Mouse (Mus musculus): ENCODE measurements around the gene Syngap1. TPM values are rescaled to one million over a fixed set of nuclear protein-coding genes. Genes with fewer than 3 reads are reported as not detected.
A peak's percentile ranks its signal among the peaks of the same experiment; 100 is the strongest.
"Not testable (repeated sequence)": the region's sequence is repeated elsewhere in the genome, so short reads cannot be mapped to it uniquely, and the experiment has no call there.

Syngap1 gene
- total and polyA plus RNA-seq, 2 experiments from 2014 or later: 5.3 to 74.2 TPM

- 69% methylated on average over 7 of the region's 7 CpGs for WGBS
- peak; percentile 58 for TF ChIP-seq CTCF (IDR thresholded peaks at IDR 0.05; ENCODE audit: low read depth)
- H3K27me3 ChIP-seq (ENCODE audit: insufficient read depth, low read length); H3K4me3 ChIP-seq (ENCODE audit: low read length); H3K9me3 ChIP-seq (ENCODE audit: low read length); H3K9ac ChIP-seq (replicated peaks; ENCODE audit: low read length); H3K36me3 ChIP-seq (ENCODE audit: insufficient read depth, low read length); H3K4me2 ChIP-seq (ENCODE audit: low read depth, low read length); H3K4me1 ChIP-seq (ENCODE audit: insufficient read depth, low read length): not testable (repeated sequence)
- 0 out of 2 replicates have a peak, but pooled peaks have one; percentile 11 for ATAC-seq
- H3K27ac ChIP-seq: peak overlapping the region; percentile 78; the same call in 1 of the 2 replicates
- peak; percentile 56 for DNase-seq (ENCODE audit: low spot score)
These were observed 9.3 kb upstream of the Syngap1 start for GRCm38 (mm10) chr17:26931795-26932194.

GRCm38 (mm10) chr17:26932839-26933398, 8.1 kb upstream of the Syngap1 start, which contains the start of gene Phf1:
TSS of gene Phf1 (plus strand) at chr17:26933052.
- peaks cover 4% of the 10 kb centered on the region for H3K36me3 ChIP-seq (ENCODE audit: insufficient read depth, low read length)
- 0% methylated on average over 35 of the region's 43 CpGs for WGBS
- no peaks in the 10 kb centered on the region for H3K9me3 ChIP-seq (ENCODE audit: low read length)
- no peaks in the 10 kb centered on the region for H3K27me3 ChIP-seq (ENCODE audit: insufficient read depth, low read length)
- H3K4me2 ChIP-seq (ENCODE audit: low read depth, low read length): peak within 1 kb of the TSS; percentile 80
- H3K4me1 ChIP-seq (ENCODE audit: insufficient read depth, low read length): peaks cover 12% of the 10 kb centered on the region; the same call in 1 of the 2 replicates
- H3K27ac ChIP-seq: peak within 1 kb of the TSS; percentile 78
- peak within 1 kb of the TSS; percentile 82 for H3K9ac ChIP-seq (replicated peaks; ENCODE audit: low read length)
- ATAC-seq (peak; percentile 88), DNase-seq (ENCODE audit: low spot score) (peak; percentile 94)
- H3K4me3 ChIP-seq (ENCODE audit: low read length): peak within 1 kb of the TSS; percentile 72
- TF ChIP-seq CTCF (IDR thresholded peaks at IDR 0.05; ENCODE audit: low read depth): no peak

GRCm38 (mm10) chr17:26933419-26933818, 7.6 kb upstream of the Syngap1 start:
- Histone ChIP-seq H3K4me1 (ENCODE audit: insufficient read depth, low read length) (peaks cover 17% of the 10 kb centered on the region; the same call in 1 of the 2 replicates), H3K9ac (replicated peaks; ENCODE audit: low read length) (peak overlapping the region; percentile 82), H3K4me3 (ENCODE audit: low read length) (peak overlapping the region; percentile 72), H3K9me3 (ENCODE audit: low read length) (no peaks in the 10 kb centered on the region), H3K27ac (peak overlapping the region; percentile 78), H3K36me3 (ENCODE audit: insufficient read depth, low read length) (peaks cover 4% of the 10 kb centered on the region), H3K4me2 (ENCODE audit: low read depth, low read length) (peak overlapping the region; percentile 80), H3K27me3 (ENCODE audit: insufficient read depth, low read length) (no peaks in the 10 kb centered on the region)
- no peak for DNase-seq (ENCODE audit: low spot score)
- 11% methylated on average over 13 of the region's 13 CpGs for WGBS
- TF ChIP-seq CTCF (IDR thresholded peaks at IDR 0.05; ENCODE audit: low read depth): no peak
- peak; percentile 39 for ATAC-seq

GRCm38 (mm10) chr17:26933885-26934827, 6.9 kb upstream of the Syngap1 start:
- H3K4me1 ChIP-seq (ENCODE audit: insufficient read depth, low read length): peaks cover 21% of the 10 kb centered on the region; the same call in 1 of the 2 replicates
- H3K9me3 ChIP-seq (ENCODE audit: low read length): no peaks in the 10 kb centered on the region
- H3K4me3 ChIP-seq (ENCODE audit: low read length): peak overlapping the region; percentile 72
- ATAC-seq: no peak
- no peak for TF ChIP-seq CTCF (IDR thresholded peaks at IDR 0.05; ENCODE audit: low read depth)
- no peaks in the 10 kb centered on the region for H3K27me3 ChIP-seq (ENCODE audit: insufficient read depth, low read length)
- H3K27ac ChIP-seq: no peak overlapping the region
- WGBS: 80% methylated on average over 16 of the region's 16 CpGs
- no peak for DNase-seq (ENCODE audit: low spot score)
- peak overlapping the region; percentile 80 for H3K4me2 ChIP-seq (ENCODE audit: low read depth, low read length)
- H3K36me3 ChIP-seq (ENCODE audit: insufficient read depth, low read length): peaks cover 4% of the 10 kb centered on the region
- H3K9ac ChIP-seq (replicated peaks; ENCODE audit: low read length): peak overlapping the region; percentile 82

GRCm38 (mm10) chr17:26935027-26935426, 6.0 kb upstream of the Syngap1 start:
- Histone ChIP-seq H3K9me3 (ENCODE audit: low read length) (no peaks in the 10 kb centered on the region), H3K27me3 (ENCODE audit: insufficient read depth, low read length) (no peaks in the 10 kb centered on the region), H3K27ac (no peak overlapping the region), H3K4me2 (ENCODE audit: low read depth, low read length) (no peak overlapping the region), H3K4me3 (ENCODE audit: low read length) (no peak overlapping the region), H3K36me3 (ENCODE audit: insufficient read depth, low read length) (peaks cover 4% of the 10 kb centered on the region), H3K4me1 (ENCODE audit: insufficient read depth, low read length) (peaks cover 21% of the 10 kb centered on the region; the same call in 1 of the 2 replicates), H3K9ac (replicated peaks; ENCODE audit: low read length) (no peak overlapping the region)
- DNase-seq (ENCODE audit: low spot score) (no peak), ATAC-seq (no peak)
- TF ChIP-seq CTCF (IDR thresholded peaks at IDR 0.05; ENCODE audit: low read depth): no peak
- WGBS: 92% methylated on average over 9 of the region's 9 CpGs

- Histone ChIP-seq H3K4me3 (ENCODE audit: low read length) (no peak overlapping the region), H3K4me2 (ENCODE audit: low read depth, low read length) (no peak overlapping the region), H3K27ac (no peak overlapping the region), H3K4me1 (ENCODE audit: insufficient read depth, low read length) (peaks cover 27% of the 10 kb centered on the region; the same call in 1 of the 2 replicates), H3K27me3 (ENCODE audit: insufficient read depth, low read length) (no peaks in the 10 kb centered on the region), H3K9ac (replicated peaks; ENCODE audit: low read length) (no peak overlapping the region), H3K36me3 (ENCODE audit: insufficient read depth, low read length) (peaks cover 4% of the 10 kb centered on the region), H3K9me3 (ENCODE audit: low read length) (no peaks in the 10 kb centered on the region)
- 80% methylated on average over 12 of the region's 12 CpGs for WGBS
- ATAC-seq (no peak), DNase-seq (ENCODE audit: low spot score) (no peak)
- TF ChIP-seq CTCF (IDR thresholded peaks at IDR 0.05; ENCODE audit: low read depth): no peak
These were observed 4.6 kb upstream of the Syngap1 start for GRCm38 (mm10) chr17:26936453-26936852.

All from hindbrain, postnatal 0 days (tissue).